Mouse (Mus musculus) spleen, adult 12 weeks (tissue): ENCODE measurements at regions not wholly inside any gene's neighbourhood (a gene's known extent, or its start where the extent isn't known, plus 50 kb on each side); places are given as distances from the start of the nearest gene placed in this dataset.

Experiments
- DNase-seq: peaks from one replicate; pipeline ENCODE4 v3.0.0; 2022; ENCODE audit warnings: low spot score

DNA sequence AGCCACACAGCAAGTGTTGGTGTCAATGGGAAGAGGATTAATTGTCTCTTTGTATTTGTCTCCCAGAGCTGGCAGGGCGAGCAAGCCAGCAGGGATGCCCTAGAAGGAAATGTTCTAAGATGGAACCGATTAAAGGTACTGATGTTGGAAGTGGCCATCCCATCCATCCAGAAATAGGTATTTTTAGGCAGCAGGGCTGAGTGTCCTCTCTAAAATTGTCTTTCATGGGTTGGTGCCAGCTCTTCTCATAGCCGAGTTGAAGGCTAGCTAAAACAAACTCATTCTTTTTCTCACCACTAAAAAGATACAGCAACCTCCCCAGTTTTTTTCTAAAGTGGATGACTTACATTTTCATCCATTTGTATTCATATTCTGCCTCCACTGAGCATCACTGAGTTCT lies 120.2 kb upstream of the Xylt1 start:
- DNase-seq: no peak

DNA sequence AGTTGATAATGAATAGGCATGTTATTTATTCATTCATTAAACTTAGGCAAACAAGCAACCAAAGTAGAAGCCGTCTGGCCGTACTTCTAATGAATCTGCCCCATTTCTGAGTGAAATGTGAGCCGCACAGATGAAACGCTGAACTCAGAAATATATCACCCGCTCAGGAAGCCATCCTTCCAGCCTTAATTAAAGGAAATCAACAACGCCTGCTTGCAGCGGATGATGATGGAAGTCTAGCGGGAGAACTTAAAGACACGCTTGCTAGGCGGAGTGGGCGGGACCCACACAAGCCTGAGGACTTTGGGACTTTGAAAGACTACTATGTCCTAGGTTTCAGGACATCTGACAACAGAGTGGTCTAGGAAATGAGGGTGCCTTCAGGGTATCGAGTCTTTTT lies 117.7 kb upstream of the Xylt1 start:
- DNase-seq: no peak

DNA sequence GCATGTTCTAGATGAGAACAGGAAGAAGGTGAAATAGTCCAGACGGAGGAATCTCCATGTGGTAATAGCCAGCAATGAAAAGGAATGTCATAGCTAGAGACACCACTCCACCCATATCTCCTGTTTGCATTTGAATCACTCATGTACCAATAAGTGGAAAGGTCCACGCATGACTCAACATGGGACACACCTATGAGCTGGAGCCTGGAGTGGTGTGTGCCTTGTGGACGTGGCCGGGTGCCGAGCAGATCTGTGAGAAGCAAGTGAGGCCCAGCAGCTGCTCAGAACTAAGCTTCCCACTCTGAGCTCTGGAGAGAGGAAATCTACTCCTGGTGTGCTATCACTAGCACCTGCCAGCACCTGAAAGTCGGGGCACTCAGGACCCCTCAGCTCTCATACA lies 116.4 kb upstream of the Xylt1 start:
- DNase-seq: no peak

GRCm38 (mm10) chr7:117268096-117268495 lies 112.7 kb upstream of the Xylt1 start:
- DNase-seq: no peak

- DNase-seq: no peak
These were observed 111.4 kb upstream of the Xylt1 start for GRCm38 (mm10) chr7:117269263-117269897.

- DNase-seq: no peak
These were observed 102.3 kb upstream of the Xylt1 start for GRCm38 (mm10) chr7:117278388-117278961.

GRCm38 (mm10) chr7:117282194-117282593 lies 98.6 kb upstream of the Xylt1 start:
- DNase-seq: no peak

DNA sequence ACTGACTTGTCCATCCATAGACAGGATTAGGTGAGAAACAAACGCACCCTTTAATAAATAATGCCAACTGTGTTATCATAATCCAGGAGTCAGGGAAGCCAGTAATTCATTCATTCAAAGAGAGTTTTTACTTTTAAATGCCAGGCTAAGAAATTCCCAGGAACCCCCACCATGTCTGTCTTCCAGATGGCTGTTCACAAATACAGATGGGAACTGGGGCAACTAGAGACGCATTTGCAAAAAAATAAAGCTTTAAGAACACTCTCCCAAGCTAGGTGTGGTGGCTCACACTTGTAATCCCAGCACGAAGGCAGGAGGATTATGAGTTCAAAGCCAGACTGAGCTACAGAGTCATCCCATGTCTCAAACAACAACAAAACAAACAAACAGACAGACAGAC lies 95.6 kb upstream of the Xylt1 start:
- no peak for DNase-seq

- DNase-seq: no peak
These were observed 94.8 kb upstream of the Xylt1 start for GRCm38 (mm10) chr7:117285985-117286384.

DNA sequence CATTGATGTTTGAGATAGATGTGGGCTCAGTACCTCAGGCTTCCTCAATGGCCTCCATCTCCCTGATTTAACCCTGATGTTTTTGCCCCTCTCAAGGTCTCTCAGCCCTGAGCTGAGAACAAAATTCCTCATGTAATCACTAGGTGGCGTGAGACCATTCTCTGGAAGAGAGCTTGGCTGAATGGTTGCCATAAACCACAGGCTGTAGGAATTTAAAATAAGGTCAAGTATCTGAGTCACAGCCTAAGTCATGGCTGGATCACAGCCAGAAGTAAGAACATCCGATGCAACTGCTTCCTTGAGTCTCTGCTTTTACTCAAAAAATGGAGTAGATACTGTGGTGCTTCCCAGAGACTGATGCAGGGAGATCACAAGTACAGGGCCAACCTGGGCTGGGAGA lies 77.1 kb upstream of the Xylt1 start:
- DNase-seq: no peak

DNA sequence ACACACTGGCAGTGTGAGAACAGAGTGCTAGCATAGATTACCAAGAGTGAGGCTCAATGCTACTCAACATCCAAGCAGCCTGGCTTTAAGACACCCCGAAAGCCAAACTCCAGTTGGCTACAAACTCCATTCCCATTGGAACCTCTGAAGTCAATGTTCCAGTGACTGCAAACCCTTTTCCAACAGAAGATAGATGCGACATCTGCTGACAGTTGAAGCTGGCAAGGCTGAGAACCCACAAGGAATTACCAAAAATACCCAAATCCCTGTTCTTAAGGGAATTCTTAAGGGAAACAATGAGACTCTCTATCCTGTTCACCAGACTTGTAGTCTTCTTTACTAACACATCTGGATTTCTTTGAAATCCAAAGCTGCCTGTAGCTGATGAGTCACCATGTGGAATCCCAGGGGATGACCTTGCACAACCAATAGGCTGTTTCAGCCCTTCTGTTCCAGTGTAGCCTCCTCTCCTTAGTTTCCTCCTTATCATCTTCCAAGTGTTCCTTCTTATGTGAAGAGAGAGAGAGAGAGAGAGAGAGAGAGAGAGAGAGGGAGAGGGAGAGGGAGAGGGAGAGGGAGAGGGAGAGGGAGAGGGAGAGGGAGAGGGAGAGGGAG lies 70.1 kb upstream of the Xylt1 start:
- DNase-seq: no peak

- DNase-seq: no peak
These were observed 69.5 kb upstream of the Xylt1 start for GRCm38 (mm10) chr7:117311316-117311715.

DNA sequence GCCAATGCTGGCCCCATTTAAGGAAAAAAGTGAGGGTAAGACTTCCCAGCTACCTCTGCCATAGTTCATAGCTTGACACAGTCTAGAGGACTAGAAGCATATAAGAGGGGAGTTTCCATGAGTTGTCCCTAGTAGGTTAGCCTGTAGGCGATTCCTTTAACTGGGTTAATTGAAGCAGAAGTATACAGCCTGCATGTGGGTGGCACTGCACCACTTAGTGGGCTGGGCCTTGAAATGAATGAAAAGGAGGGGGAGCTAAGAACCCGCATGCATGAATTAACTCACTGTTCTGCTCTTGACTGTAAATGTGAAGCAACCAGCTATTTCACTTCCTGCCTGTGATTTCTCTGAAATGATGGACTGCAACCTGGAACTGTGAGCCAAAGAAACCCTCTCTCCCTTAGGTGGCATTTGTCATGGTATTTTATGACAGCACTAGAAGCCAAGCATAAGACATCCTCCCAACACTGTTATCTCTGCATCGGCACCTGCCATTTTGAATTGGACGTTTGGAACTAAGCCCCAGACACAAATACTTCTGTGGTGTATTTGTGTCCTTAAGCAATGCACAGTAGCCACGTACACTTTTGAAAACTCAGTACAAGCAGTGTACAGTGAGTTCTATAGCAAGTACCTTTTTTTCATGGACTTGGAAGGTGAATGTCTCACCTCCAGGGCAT lies 64.5 kb upstream of the Xylt1 start:
- no peak for DNase-seq

- DNase-seq: no peak
These were observed 63.4 kb upstream of the Xylt1 start for GRCm38 (mm10) chr7:117317362-117317761.

DNA sequence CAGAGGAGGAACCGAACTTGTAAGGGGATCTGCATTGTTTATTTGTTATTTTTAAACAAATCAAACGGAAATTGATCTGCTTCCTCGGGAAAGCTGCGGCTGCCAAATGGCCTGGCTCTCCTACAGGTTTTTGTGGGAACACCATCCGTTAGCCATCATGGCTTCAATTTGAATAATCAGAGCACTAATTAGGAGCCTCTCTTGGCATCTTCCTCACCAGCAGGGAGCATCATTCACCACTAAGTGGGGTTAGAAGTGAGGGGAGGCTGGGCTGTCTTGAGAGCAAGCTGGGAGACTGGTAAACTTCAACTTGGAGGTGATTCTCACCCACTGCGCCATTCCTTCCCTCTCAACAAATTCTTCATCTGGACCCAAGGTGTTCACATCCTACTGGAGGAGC lies 60.2 kb upstream of the Xylt1 start:
- no peak for DNase-seq
